Mouse (Mus musculus): Measurements from ENCODE around the gene Sycp3. TPM values are rescaled to one million over a fixed set of nuclear protein-coding genes. Genes with fewer than 3 reads are reported as not detected.

Gene Sycp3
- polyA plus RNA-seq (2016; fragmentation: Nextera tagmentation; extraction: Ambion mirVana): 0.19 TPM in 1 of 2 replicates, not detected in the other

GRCm38 (mm10) chr10:88459502-88459992, at the start of gene Sycp3:
Gene Sycp3 (plus strand): TSS chr10:88459569.
- DNase-seq (ENCODE audit: extremely low spot score, low spot score): no peak
- 82% methylated on average over 33 of the region's 33 CpGs for WGBS
- Histone ChIP-seq H3K4me1 (no peaks in the 10 kb centered on the region), H3K27me3 (ENCODE audit: poor library complexity, severe bottlenecking) (no peaks in the 10 kb centered on the region), H3K27ac (no peak within 1 kb of the TSS), H3K36me3 (replicated peaks) (no peaks in the 10 kb centered on the region), H3K4me3 (no peak within 1 kb of the TSS), H3K9me3 (peaks cover 12% of the 10 kb centered on the region)

GRCm38 (mm10) chr10:88409751-88410150, 49.6 kb upstream of the Sycp3 start:
- DNase-seq (ENCODE audit: extremely low spot score, low spot score): no peak
- WGBS: 69% methylated on average over 2 of the region's 2 CpGs
- H3K4me3 ChIP-seq: no peak overlapping the region
- H3K27ac ChIP-seq: no peak overlapping the region
- no peaks in the 10 kb centered on the region for H3K4me1 ChIP-seq
- H3K9me3 ChIP-seq: no peaks in the 10 kb centered on the region
- peaks cover 2% of the 10 kb centered on the region; the same call in 1 of the 2 replicates for H3K36me3 ChIP-seq (replicated peaks)
- no peaks in the 10 kb centered on the region for H3K27me3 ChIP-seq (ENCODE audit: poor library complexity, severe bottlenecking)

- DNase-seq (ENCODE audit: extremely low spot score, low spot score): no peak
- Histone ChIP-seq H3K27ac (no peak overlapping the region), H3K36me3 (replicated peaks) (peaks cover 8% of the 10 kb centered on the region; the same call in 1 of the 2 replicates), H3K4me3 (no peak overlapping the region), H3K9me3 (no peaks in the 10 kb centered on the region), H3K4me1 (no peaks in the 10 kb centered on the region), H3K27me3 (ENCODE audit: poor library complexity, severe bottlenecking) (no peaks in the 10 kb centered on the region)
- 76% methylated on average over 17 of the region's 17 CpGs for WGBS
Measured at GRCm38 (mm10) chr10:88412290-88412995, 46.9 kb upstream of the Sycp3 start.

- WGBS: 90% methylated on average over 5 of the region's 5 CpGs
- Histone ChIP-seq H3K27ac (no peak overlapping the region), H3K27me3 (ENCODE audit: poor library complexity, severe bottlenecking) (no peaks in the 10 kb centered on the region), H3K4me1 (no peaks in the 10 kb centered on the region), H3K4me3 (no peak overlapping the region), H3K9me3 (no peaks in the 10 kb centered on the region), H3K36me3 (replicated peaks) (peaks cover 34% of the 10 kb centered on the region)
- no peak for DNase-seq (ENCODE audit: extremely low spot score, low spot score)
Measured at GRCm38 (mm10) chr10:88417686-88418085, 41.7 kb upstream of the Sycp3 start.

- no peaks in the 10 kb centered on the region for H3K27me3 ChIP-seq (ENCODE audit: poor library complexity, severe bottlenecking)
- H3K27ac ChIP-seq: no peak overlapping the region
- H3K4me1 ChIP-seq: no peaks in the 10 kb centered on the region
- no peak overlapping the region for H3K4me3 ChIP-seq
- peaks cover 32% of the 10 kb centered on the region for H3K36me3 ChIP-seq (replicated peaks)
- DNase-seq (ENCODE audit: extremely low spot score, low spot score): no peak
- 85% methylated on average over 11 of the region's 11 CpGs for WGBS
- no peaks in the 10 kb centered on the region for H3K9me3 ChIP-seq
Measured at GRCm38 (mm10) chr10:88420141-88420541, 39.2 kb upstream of the Sycp3 start.

GRCm38 (mm10) chr10:88420655-88421435, 38.5 kb upstream of the Sycp3 start:
- H3K9me3 ChIP-seq: no peaks in the 10 kb centered on the region
- H3K4me3 ChIP-seq: no peak overlapping the region
- no peak for DNase-seq (ENCODE audit: extremely low spot score, low spot score)
- H3K36me3 ChIP-seq (replicated peaks): peaks cover 28% of the 10 kb centered on the region
- H3K27me3 ChIP-seq (ENCODE audit: poor library complexity, severe bottlenecking): no peaks in the 10 kb centered on the region
- H3K4me1 ChIP-seq: no peaks in the 10 kb centered on the region
- no peak overlapping the region for H3K27ac ChIP-seq
- 96% methylated on average over 19 of the region's 19 CpGs for WGBS

- no peak overlapping the region for H3K27ac ChIP-seq
- no peaks in the 10 kb centered on the region for H3K27me3 ChIP-seq (ENCODE audit: poor library complexity, severe bottlenecking)
- WGBS: 94% methylated on average over 2 of the region's 2 CpGs
- H3K36me3 ChIP-seq (replicated peaks): peaks cover 30% of the 10 kb centered on the region
- H3K4me1 ChIP-seq: no peaks in the 10 kb centered on the region
- H3K9me3 ChIP-seq: no peaks in the 10 kb centered on the region
- H3K4me3 ChIP-seq: no peak overlapping the region
- no peak for DNase-seq (ENCODE audit: extremely low spot score, low spot score)
Measured at GRCm38 (mm10) chr10:88426158-88426816, 33.1 kb upstream of the Sycp3 start.

GRCm38 (mm10) chr10:88426896-88427295, 32.5 kb upstream of the Sycp3 start:
- H3K36me3 ChIP-seq (replicated peaks): peaks cover 28% of the 10 kb centered on the region
- no peaks in the 10 kb centered on the region for H3K27me3 ChIP-seq (ENCODE audit: poor library complexity, severe bottlenecking)
- no peak overlapping the region for H3K4me3 ChIP-seq
- no peaks in the 10 kb centered on the region for H3K9me3 ChIP-seq
- no peaks in the 10 kb centered on the region for H3K4me1 ChIP-seq
- WGBS: 69% methylated on average over 5 of the region's 5 CpGs
- no peak for DNase-seq (ENCODE audit: extremely low spot score, low spot score)
- H3K27ac ChIP-seq: no peak overlapping the region

- Histone ChIP-seq H3K27me3 (ENCODE audit: poor library complexity, severe bottlenecking) (no peaks in the 10 kb centered on the region), H3K9me3 (no peaks in the 10 kb centered on the region), H3K27ac (no peak overlapping the region), H3K36me3 (replicated peaks) (peaks cover 29% of the 10 kb centered on the region), H3K4me3 (no peak overlapping the region), H3K4me1 (no peaks in the 10 kb centered on the region)
- WGBS: 90% methylated on average over 6 of the region's 6 CpGs
- DNase-seq (ENCODE audit: extremely low spot score, low spot score): no peak
Measured at GRCm38 (mm10) chr10:88427998-88428397, 31.4 kb upstream of the Sycp3 start.

GRCm38 (mm10) chr10:88441224-88441623, 18.1 kb upstream of the Sycp3 start:
- no peaks in the 10 kb centered on the region for H3K4me1 ChIP-seq
- no peak for DNase-seq (ENCODE audit: extremely low spot score, low spot score)
- peaks cover 50% of the 10 kb centered on the region for H3K36me3 ChIP-seq (replicated peaks)
- H3K27ac ChIP-seq: no peak overlapping the region
- no peak overlapping the region for H3K4me3 ChIP-seq
- WGBS: 92% methylated on average over 6 of the region's 6 CpGs
- H3K27me3 ChIP-seq (ENCODE audit: poor library complexity, severe bottlenecking): no peaks in the 10 kb centered on the region
- no peaks in the 10 kb centered on the region for H3K9me3 ChIP-seq

GRCm38 (mm10) chr10:88451221-88451620, 8.1 kb upstream of the Sycp3 start:
- Histone ChIP-seq H3K9me3 (no peaks in the 10 kb centered on the region), H3K36me3 (replicated peaks) (peaks cover 5% of the 10 kb centered on the region), H3K4me1 (no peaks in the 10 kb centered on the region), H3K27me3 (ENCODE audit: poor library complexity, severe bottlenecking) (no peaks in the 10 kb centered on the region), H3K27ac (no peak overlapping the region), H3K4me3 (no peak overlapping the region)
- no peak for DNase-seq (ENCODE audit: extremely low spot score, low spot score)
- WGBS: 97% methylated on average over 2 of the region's 2 CpGs

- no peak overlapping the region for H3K4me3 ChIP-seq
- DNase-seq (ENCODE audit: extremely low spot score, low spot score): no peak
- no peaks in the 10 kb centered on the region for H3K9me3 ChIP-seq
- no peak overlapping the region for H3K27ac ChIP-seq
- H3K27me3 ChIP-seq (ENCODE audit: poor library complexity, severe bottlenecking): no peaks in the 10 kb centered on the region
- H3K36me3 ChIP-seq (replicated peaks): no peaks in the 10 kb centered on the region
- WGBS: 86% methylated on average over 6 of the region's 6 CpGs
- H3K4me1 ChIP-seq: no peaks in the 10 kb centered on the region
Measured at GRCm38 (mm10) chr10:88451990-88452389, 7.4 kb upstream of the Sycp3 start.
